Mouse (Mus musculus) hindbrain, embryonic 13.5 days (tissue): ENCODE results near the gene Trak2. TPM values are rescaled to one million over a fixed set of nuclear protein-coding genes. Genes with fewer than 3 reads are reported as not detected.

ENCODE experiments used
- ATAC-seq: fragments of 200-750 bp; cut with Nextera tagmentation; 2 replicates; pipeline ENCODE4 v1.8.0; 2017; ENCODE audit warnings: moderate TSS enrichment; ENCODE audit not compliant: low FRiP score
- H3K27ac ChIP-seq: fragments of 300-500 bp; sonication (generic); 2 replicates; pipeline ENCODE4 v1.5.1; 2015; ENCODE audit warnings: inconsistent platforms, mild to moderate bottlenecking, moderate library complexity
- H3K27me3 ChIP-seq: fragments of 300-500 bp; sonication (generic); 2 replicates; pipeline ENCODE4 v1.6.1; 2015; ENCODE audit warnings: mild to moderate bottlenecking, inconsistent platforms
- H3K36me3 ChIP-seq: fragments of 300-500 bp; sonication (generic); 2 replicates; pipeline ENCODE4 v1.6.1; 2015; ENCODE audit warnings: mild to moderate bottlenecking, inconsistent platforms
- H3K4me1 ChIP-seq: fragments of 300-500 bp; sonication (generic); replicated peaks from 2 replicates; pipeline ENCODE4 v1.6.1; 2015; ENCODE audit warnings: inconsistent platforms
- H3K4me2 ChIP-seq: fragments of 300-500 bp; sonication (generic); 2 replicates; pipeline ENCODE4 v1.6.1; 2015; ENCODE audit warnings: inconsistent platforms, mild to moderate bottlenecking, moderate library complexity
- H3K4me3 ChIP-seq: fragments of 300-500 bp; sonication (generic); 2 replicates; pipeline ENCODE4 v1.5.1; 2015; ENCODE audit warnings: mild to moderate bottlenecking, inconsistent platforms
- H3K9ac ChIP-seq: fragments of 300-500 bp; sonication (generic); 2 replicates; pipeline ENCODE4 v1.6.1; 2015; ENCODE audit warnings: mild to moderate bottlenecking, inconsistent platforms
- H3K9me3 ChIP-seq: fragments of 300-500 bp; sonication (generic); 2 replicates; pipeline ENCODE4 v1.6.1; 2016; ENCODE audit warnings: inconsistent platforms
- WGBS: fragments of 180-500 bp; shearing (Covaris S2); methylation state at CpG from one replicate; pipeline ENCODE4 v1.1.7; 2015; 5-methylcytosine and 5-hydroxymethylcytosine counted together
- polyA plus RNA-seq: library from polyadenylated mRNA; unstranded; fragments of >200 nt; fragmentation: Nextera tagmentation; extraction: Ambion mirVana; gene quantifications from 2 replicates; pipeline ENCODE4 v1.2.1, GENCODE M21; 2015

Trak2 gene
- polyA plus RNA-seq, 1 experiment from 2014 or later: 18.7 TPM

DNA sequence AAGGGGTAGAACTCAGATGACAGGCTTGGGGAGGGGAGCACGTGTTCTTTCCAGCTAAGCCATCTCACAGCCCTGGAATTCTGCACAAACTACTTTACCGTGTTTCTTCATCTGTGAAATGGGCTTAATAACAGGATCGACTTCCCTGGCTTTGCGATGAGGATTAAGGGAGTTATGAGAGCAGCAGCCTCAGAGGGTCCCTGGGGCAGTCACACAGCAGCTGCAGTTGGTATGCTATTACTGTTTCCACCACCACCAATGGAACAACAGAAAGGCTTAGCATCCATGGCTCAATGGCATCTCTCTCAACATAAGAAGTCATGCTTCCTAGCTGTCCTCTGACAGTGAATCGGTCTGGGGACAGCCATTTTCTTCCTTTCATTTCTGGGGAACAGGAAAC lies 20.7 kb downstream of the Trak2 start:
- ATAC-seq: no peak
- no peak overlapping the region for H3K27ac ChIP-seq
- H3K27me3 ChIP-seq: no peaks in the 10 kb centered on the region
- H3K4me2 ChIP-seq: no peak overlapping the region
- H3K36me3 ChIP-seq: no peaks in the 10 kb centered on the region
- WGBS: 93% methylated on average over 5 of the region's 5 CpGs
- no peak overlapping the region for H3K4me3 ChIP-seq
- H3K4me1 ChIP-seq: peaks cover 5% of the 10 kb centered on the region
- no peaks in the 10 kb centered on the region for H3K9me3 ChIP-seq
- no peak overlapping the region for H3K9ac ChIP-seq

DNA sequence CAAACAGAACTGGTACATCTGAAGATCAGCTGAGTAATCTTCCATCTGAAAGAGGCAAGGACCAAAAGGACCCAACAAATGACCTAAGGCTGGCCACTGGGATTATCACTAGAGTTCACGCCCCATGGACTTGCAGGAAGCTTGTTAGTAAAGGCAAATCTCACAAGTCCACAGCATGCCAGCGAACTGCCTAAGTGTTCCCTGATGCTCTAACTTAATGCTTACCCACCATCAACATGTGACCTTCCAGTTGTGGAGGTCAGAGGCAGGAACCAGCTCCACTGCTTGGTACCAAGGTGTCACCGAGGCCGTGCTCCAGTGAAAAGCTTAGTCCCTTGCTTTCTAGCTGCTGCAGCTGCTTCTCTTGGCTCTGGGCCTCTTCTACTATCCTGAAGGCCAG lies 21.4 kb downstream of the Trak2 start:
- Histone ChIP-seq H3K9me3 (no peaks in the 10 kb centered on the region), H3K27ac (no peak overlapping the region), H3K4me1 (peaks cover 5% of the 10 kb centered on the region), H3K36me3 (no peaks in the 10 kb centered on the region), H3K4me3 (no peak overlapping the region), H3K4me2 (no peak overlapping the region), H3K27me3 (no peaks in the 10 kb centered on the region), H3K9ac (no peak overlapping the region)
- 89% methylated on average over 4 of the region's 4 CpGs for WGBS
- no peak for ATAC-seq

DNA sequence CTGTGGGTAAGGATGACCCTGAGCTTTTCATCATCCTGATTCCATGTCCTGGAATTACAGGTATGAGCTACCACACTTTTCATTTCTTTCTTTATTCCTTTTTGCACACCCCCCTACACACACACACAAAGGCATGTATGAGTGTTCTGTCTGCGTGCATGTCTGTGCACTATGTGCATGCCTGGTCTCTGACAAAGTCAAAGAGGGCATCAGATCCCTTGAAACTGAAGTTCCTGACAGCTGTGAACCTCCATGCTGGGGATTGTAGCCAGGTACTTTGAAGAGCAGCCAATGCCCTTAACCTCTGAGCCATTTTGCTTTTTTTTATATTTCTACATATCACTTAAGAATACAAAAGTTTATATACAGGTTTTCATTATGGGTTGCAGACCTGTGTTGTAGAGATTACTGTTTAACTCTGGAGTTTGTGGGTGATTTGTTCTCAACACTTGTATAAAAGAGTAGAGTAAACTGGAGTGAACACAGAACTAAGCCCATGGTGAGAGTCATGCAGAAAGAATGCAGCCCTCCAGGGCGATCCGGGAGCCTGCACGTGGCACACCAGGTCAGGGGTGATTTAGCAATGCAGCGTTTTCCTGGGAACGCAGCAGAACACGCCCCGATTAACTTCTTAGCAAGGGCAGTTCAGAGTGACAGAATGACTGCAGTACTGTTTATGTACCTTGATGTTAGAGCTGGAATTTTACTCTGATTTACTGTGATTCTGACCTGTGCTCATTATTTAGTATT lies 22.2 kb downstream of the Trak2 start:
- Histone ChIP-seq H3K9me3 (no peaks in the 10 kb centered on the region), H3K4me2 (no peak overlapping the region), H3K9ac (no peak overlapping the region), H3K36me3 (peaks cover 2% of the 10 kb centered on the region), H3K27ac (no peak overlapping the region), H3K27me3 (no peaks in the 10 kb centered on the region), H3K4me3 (no peak overlapping the region), H3K4me1 (peaks cover 5% of the 10 kb centered on the region)
- ATAC-seq: no peak
- 48% methylated on average over 8 of the region's 8 CpGs for WGBS

DNA sequence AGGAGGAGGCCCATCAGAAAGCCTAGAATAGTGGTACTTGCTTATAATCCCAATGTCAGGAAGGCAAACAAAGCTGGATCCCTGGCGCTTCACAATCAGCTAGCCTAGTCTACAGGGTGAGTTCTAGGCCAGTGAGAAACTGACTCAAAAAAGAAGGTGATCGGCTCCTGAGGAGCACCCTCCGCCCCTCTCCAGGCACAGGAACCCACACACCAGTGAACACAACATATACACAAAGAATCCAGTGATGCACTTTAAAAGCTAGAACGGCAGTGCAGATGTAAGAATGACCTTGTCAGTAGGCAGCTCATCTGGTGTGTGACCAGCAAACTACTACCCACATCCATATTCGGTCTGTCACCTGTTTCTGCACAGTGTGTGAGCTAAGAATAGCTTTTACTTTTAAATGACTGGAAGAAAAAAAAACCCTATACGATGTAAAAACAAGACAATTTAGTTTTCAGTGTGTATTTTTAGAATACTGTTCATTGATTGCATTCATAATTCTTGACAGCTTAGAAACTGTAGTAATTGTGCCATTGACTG lies 23.6 kb downstream of the Trak2 start:
- no peak overlapping the region for H3K27ac ChIP-seq
- peaks cover 5% of the 10 kb centered on the region for H3K4me1 ChIP-seq
- no peak overlapping the region for H3K4me3 ChIP-seq
- H3K27me3 ChIP-seq: no peaks in the 10 kb centered on the region
- H3K9me3 ChIP-seq: no peaks in the 10 kb centered on the region
- no peak for ATAC-seq
- H3K36me3 ChIP-seq: peaks cover 17% of the 10 kb centered on the region
- no peak overlapping the region for H3K4me2 ChIP-seq
- no peak overlapping the region for H3K9ac ChIP-seq
- WGBS: 89% methylated on average over 6 of the region's 6 CpGs

DNA sequence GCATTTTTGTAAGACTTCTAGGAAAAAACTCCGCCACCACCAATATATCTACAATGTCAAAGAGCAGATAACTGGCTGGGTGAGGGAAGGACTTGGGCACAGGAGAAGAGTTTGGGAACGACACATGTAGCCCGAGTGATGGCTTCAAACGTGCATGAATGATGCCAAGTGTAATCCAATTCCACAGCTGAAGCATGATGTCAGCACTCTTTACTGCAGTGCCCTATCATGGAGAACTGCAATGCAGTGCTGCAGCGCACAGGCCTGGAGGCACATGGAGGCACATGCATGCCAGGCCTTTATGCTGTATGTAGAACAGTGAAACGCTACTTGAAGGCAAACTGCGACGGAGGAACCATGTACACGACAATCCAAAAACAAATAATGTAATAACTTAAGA lies 26.5 kb downstream of the Trak2 start:
- Histone ChIP-seq H3K4me3 (no peak overlapping the region), H3K4me1 (peaks cover 3% of the 10 kb centered on the region), H3K4me2 (no peak overlapping the region), H3K27ac (no peak overlapping the region), H3K9me3 (no peaks in the 10 kb centered on the region), H3K36me3 (peaks cover 23% of the 10 kb centered on the region), H3K9ac (no peak overlapping the region), H3K27me3 (no peaks in the 10 kb centered on the region)
- 98% methylated on average over 9 of the region's 9 CpGs for WGBS
- ATAC-seq: no peak

DNA sequence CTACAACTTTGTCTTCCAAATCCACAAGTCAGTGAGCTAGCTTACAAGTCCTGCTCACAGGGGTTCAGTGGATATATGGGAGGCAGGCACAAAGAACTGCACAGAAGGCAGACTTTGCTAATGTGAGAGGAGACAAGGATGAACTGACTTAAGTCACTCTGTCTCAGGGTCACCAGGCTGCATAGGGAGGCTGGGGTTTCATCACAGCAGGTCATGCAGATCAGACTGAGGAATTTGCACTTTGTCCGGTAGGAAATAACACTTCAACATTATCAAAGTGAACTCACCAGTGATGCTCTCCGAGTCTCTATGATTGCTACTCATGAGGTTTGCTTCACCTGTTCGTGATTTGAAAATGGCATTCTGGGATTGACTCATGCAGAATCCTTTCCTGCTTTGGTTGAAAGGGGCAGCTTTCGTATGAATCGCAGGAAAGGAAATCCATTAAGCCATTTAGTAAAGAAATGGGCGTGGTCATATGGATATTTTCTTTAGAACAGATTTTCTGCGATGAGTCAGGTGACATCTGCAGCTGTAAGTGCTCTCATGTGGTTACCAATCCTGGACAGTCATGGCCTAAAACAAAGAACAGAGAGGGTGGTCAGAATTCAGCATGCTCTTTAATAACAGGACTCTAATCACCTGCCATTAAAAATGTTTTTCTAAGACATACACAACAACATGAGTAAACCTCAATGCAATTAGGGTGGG lies 27.1 kb downstream of the Trak2 start:
- no peak overlapping the region for H3K27ac ChIP-seq
- no peak overlapping the region for H3K9ac ChIP-seq
- peaks cover under 1% of the 10 kb centered on the region; the same call in 1 of the 2 replicates for H3K4me1 ChIP-seq
- H3K36me3 ChIP-seq: peaks cover 23% of the 10 kb centered on the region
- no peak overlapping the region for H3K4me2 ChIP-seq
- no peaks in the 10 kb centered on the region for H3K9me3 ChIP-seq
- H3K27me3 ChIP-seq: no peaks in the 10 kb centered on the region
- WGBS: 94% methylated on average over 7 of the region's 7 CpGs
- no peak overlapping the region for H3K4me3 ChIP-seq
- no peak for ATAC-seq

DNA sequence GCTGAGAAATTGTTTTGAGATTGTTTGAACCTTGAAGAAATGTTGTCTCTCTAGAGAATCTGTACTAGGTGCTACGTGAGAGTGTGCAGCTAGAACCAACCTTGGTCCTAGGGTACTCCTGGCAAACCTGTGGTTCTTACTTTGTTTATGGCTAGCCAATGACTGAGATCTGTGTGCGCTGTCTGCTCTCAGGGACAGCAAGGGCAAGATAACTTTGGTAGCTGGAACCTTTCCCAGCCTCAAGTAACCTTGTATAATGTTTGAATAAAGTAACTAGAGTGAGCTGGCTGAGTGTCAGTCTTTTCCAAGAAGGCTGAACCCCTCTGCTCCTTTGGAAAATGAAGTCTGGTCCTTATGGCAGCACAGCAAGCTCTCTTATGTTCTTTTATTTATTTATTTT lies 27.7 kb downstream of the Trak2 start:
- ATAC-seq: no peak
- Histone ChIP-seq H3K4me2 (no peak overlapping the region), H3K9ac (no peak overlapping the region), H3K4me1 (no peaks in the 10 kb centered on the region), H3K9me3 (no peaks in the 10 kb centered on the region), H3K27me3 (no peaks in the 10 kb centered on the region), H3K36me3 (peaks cover 23% of the 10 kb centered on the region), H3K27ac (no peak overlapping the region), H3K4me3 (no peak overlapping the region)
- 96% methylated on average over 2 of the region's 2 CpGs for WGBS

DNA sequence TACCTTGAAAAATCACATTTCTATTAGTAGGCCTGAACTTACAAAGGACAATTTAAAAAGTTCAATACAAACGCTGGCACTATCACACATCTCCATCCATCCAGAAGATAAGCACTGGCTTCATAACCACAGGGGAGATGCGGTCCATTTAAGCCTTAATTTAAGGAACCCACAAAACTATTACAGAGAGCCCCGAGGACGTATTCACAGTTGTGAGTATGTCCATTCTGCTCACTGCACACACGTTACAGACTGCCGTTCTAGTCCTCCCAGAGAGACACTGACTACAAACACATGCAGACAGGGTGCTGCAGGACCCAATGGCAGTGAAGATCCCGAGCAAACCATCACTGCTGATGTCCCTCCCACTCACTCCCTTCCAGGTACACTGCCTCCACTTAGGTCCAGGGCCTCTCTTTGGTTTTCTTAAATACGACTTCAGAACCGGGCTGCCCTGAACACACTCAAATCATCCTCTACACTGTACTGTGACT lies 35.6 kb downstream of the Trak2 start:
- Histone ChIP-seq H3K4me3 (no peak overlapping the region), H3K36me3 (peaks cover 21% of the 10 kb centered on the region), H3K9me3 (0 out of 2 replicates have a peak, but pooled peaks cover 4% of the 10 kb centered on the region), H3K27ac (no peak overlapping the region), H3K4me1 (no peaks in the 10 kb centered on the region), H3K9ac (no peak overlapping the region), H3K27me3 (no peaks in the 10 kb centered on the region), H3K4me2 (no peak overlapping the region)
- 89% methylated on average over 9 of the region's 9 CpGs for WGBS
- ATAC-seq: no peak

DNA sequence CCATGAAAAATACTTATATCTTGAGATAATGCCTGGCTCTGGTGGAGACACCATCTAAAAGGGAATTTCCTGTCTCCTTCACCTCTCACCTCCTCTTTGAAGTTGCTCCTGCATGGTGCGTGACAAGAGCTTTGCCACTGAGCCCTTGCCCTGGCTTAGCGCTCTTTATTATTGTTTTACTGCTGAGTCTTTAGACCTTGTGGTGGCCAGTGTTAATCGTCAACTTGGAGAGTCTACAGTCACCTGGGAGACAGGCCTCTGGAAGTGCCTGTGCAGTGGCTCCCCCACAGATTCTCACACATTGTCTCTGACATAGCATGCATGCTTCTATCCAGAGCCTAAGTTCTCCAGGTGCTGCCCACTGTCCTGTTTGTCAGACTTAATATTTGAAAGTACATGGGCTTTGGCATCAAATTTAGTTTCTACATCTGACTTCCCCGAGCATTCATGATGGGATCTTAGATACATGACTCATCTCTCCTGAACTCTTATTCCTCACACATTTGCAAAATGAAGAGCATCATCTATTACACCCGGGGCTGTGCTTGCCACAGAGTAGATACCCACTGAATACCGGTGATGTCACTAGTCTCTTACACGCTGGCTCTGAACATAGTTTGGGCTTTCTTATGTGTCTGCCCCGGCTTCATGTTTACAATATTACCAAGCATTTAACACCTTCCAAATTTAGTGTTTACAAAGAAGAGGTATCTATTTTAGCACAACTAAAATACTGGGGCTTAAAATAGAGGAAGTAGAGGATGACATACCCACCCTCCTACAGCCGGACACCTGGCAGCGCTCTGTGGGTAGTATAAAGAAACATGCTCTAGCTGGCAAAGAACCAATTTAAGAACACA lies 36.3 kb downstream of the Trak2 start:
- ATAC-seq: no peak
- no peak overlapping the region for H3K4me2 ChIP-seq
- no peaks in the 10 kb centered on the region for H3K4me1 ChIP-seq
- 96% methylated on average over 10 of the region's 10 CpGs for WGBS
- H3K4me3 ChIP-seq: no peak overlapping the region
- no peak overlapping the region for H3K9ac ChIP-seq
- H3K9me3 ChIP-seq: 0 out of 2 replicates have a peak, but pooled peaks cover 4% of the 10 kb centered on the region
- no peak overlapping the region for H3K27ac ChIP-seq
- H3K36me3 ChIP-seq: peaks cover 21% of the 10 kb centered on the region
- no peaks in the 10 kb centered on the region for H3K27me3 ChIP-seq

DNA sequence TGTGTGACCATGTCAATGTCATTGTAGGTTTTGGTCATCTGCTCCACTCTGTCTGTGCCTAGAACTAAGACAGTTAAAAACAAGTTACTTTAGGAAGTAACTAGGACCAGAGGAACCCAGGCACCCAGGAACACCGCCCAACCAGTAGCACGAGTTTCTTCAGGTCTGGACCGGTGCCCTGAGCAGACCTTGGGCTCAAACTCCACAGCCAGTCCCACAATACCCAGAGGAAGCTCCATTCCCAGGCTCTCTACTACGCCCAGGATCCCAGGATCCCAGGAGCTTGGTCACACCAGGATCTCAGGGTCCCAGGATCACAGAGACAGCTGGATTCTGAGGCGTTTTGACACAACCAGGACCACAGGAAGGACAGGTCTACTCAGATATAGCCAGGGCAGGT lies 46.6 kb downstream of the Trak2 start:
- Histone ChIP-seq H3K9me3 (peaks cover 7% of the 10 kb centered on the region; the same call in 1 of the 2 replicates), H3K9ac (no peak overlapping the region), H3K36me3 (peaks cover 36% of the 10 kb centered on the region), H3K27ac (no peak overlapping the region), H3K4me3 (no peak overlapping the region), H3K4me1 (no peaks in the 10 kb centered on the region), H3K4me2 (no peak overlapping the region), H3K27me3 (no peaks in the 10 kb centered on the region)
- ATAC-seq: no peak
- WGBS: 95% methylated on average over 5 of the region's 5 CpGs

DNA sequence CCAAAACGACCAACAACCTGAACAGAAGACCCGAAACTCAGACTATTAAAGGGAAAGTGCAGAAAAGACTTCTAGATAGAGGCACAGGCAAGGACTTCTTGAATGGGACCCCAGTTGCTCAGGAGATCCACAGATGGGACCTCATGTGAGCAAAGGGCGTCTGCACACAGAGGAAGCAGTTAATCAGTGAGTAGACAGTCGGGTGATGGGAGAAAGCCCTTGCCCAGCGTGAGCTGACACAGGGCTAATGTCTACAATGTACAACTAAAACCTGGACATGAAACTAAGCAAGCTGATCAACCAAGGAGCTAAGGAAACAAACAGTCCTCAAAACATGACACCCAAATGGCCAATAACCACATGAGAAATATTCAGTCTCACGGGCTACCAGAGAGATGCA lies 55.7 kb downstream of the Trak2 start:
- Histone ChIP-seq H3K9me3 (no peaks in the 10 kb centered on the region), H3K9ac (no peak overlapping the region), H3K4me2 (no peak overlapping the region), H3K27ac (no peak overlapping the region), H3K4me3 (no peak overlapping the region), H3K27me3 (no peaks in the 10 kb centered on the region), H3K36me3 (peaks cover 82% of the 10 kb centered on the region), H3K4me1 (no peaks in the 10 kb centered on the region)
- no peak for ATAC-seq
- 89% methylated on average over 6 of the region's 6 CpGs for WGBS
